Mouse (Mus musculus) lung, embryonic 16.5 days (tissue): ENCODE results near the gene Magea6. TPM values are rescaled to one million over a fixed set of nuclear protein-coding genes. Genes with fewer than 3 reads are reported as not detected.
"Not testable (repeated sequence)": the region's sequence is repeated elsewhere in the genome, so short reads cannot be mapped to it uniquely, and the experiment has no call there.

Experiments
- ATAC-seq: fragments of 200-750 bp; cut with Nextera tagmentation; 2 replicates; pipeline ENCODE4 v1.8.0; 2017; ENCODE audit warnings: low read depth, mild to moderate bottlenecking, moderate library complexity
- H3K27ac ChIP-seq: fragments of 300-500 bp; sonication (generic); 2 replicates; pipeline ENCODE4 v1.5.1; 2014; ENCODE audit warnings: mild to moderate bottlenecking, control low read depth, low read length
- H3K27me3 ChIP-seq: fragments of 300-500 bp; sonication (generic); 2 replicates; pipeline ENCODE4 v1.6.1; 2014; ENCODE audit warnings: low read depth, low read length, mixed read lengths; ENCODE audit not compliant: control insufficient read depth, insufficient read depth
- H3K36me3 ChIP-seq: fragments of 300-500 bp; sonication (generic); 2 replicates; pipeline ENCODE4 v1.6.1; 2014; ENCODE audit warnings: low read length; ENCODE audit not compliant: control insufficient read depth, insufficient read depth
- H3K4me1 ChIP-seq: fragments of 300-500 bp; sonication (generic); replicated peaks from 2 replicates; pipeline ENCODE4 v1.6.1; 2014; ENCODE audit warnings: low read length, mixed read lengths; ENCODE audit not compliant: control insufficient read depth, insufficient read depth
- H3K4me2 ChIP-seq: fragments of 300-500 bp; sonication (generic); 2 replicates; pipeline ENCODE4 v1.6.1; 2014; ENCODE audit warnings: low read depth, low read length, control low read depth
- H3K4me3 ChIP-seq: fragments of 300-500 bp; sonication (generic); 2 replicates; pipeline ENCODE4 v1.5.1; 2014; ENCODE audit warnings: mild to moderate bottlenecking, low read length, control low read depth
- H3K9ac ChIP-seq: fragments of 300-500 bp; sonication (generic); 2 replicates; pipeline ENCODE4 v1.6.1; 2014; ENCODE audit warnings: low read length, control low read depth
- H3K9me3 ChIP-seq: fragments of 300-500 bp; sonication (generic); 2 replicates; pipeline ENCODE4 v1.6.1; 2016; ENCODE audit warnings: low read length; ENCODE audit not compliant: control insufficient read depth
- WGBS: fragments of 180-500 bp; shearing (Covaris S2); extraction: QIAGEN DNeasy Blood & Tissue Kit; methylation state at CpG from one replicate; pipeline ENCODE4 v1.1.7; 2014; 5-methylcytosine and 5-hydroxymethylcytosine counted together
- polyA plus RNA-seq: library from polyadenylated mRNA; unstranded; fragments of >200 nt; fragmentation: Nextera tagmentation; extraction: Ambion mirVana; gene quantifications from 2 replicates; pipeline ENCODE4 v1.2.1, GENCODE M21; 2015

Gene Magea6
- polyA plus RNA-seq = not detected in 2 replicates

DNA sequence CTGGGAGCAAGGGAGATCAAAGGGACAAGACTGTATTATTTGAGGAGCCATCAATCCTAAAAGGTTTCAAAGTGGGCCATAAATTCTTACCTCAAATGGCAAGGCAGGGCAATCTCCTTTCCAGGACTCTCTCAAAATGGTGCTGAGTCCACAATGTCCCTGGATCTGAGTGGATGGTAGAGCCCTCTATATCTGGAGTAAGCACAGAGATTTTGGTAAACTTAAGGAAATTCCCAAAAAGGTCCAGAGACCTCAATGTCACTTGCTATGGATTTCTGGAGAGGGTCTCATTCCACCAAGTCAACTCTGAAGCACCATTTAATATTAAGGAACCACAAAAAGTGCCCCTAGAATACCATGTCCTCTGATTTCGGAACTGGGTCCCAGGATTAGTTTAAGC is at the start of gene Magea6:
Gene Magea6 (minus strand): TSS at position 101 of the 400 bp plus-strand sequence.
- not testable (repeated sequence) for H3K4me3 ChIP-seq, H3K36me3 ChIP-seq, H3K9me3 ChIP-seq, H3K9ac ChIP-seq, H3K4me2 ChIP-seq, H3K27me3 ChIP-seq, ATAC-seq, H3K4me1 ChIP-seq, H3K27ac ChIP-seq
- 41% methylated on average over 1 of the region's 1 CpGs for WGBS

DNA sequence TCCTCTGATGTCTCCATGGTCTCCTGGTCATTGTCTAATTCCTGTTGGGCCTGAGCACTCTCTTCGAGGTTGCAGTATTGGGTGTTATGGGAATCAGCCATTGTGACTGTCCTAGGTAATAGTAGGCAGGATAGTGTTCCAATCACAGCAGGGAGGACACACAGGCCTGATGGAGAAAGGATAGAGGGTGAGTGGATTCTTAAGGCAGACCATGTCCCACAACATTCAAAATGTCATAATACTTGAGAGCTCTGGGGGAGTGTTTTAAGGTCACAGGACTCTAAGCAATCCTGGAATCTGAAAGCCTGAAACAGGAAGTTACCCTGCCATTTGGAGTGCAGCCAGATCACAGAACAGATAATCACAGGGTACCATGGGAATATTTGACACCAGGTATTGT is 13.6 kb upstream of the Magea6 start, which contains the start of gene Magea3:
Gene Magea3 (minus strand): TSS at position 101 of the 400 bp plus-strand sequence.
- H3K4me3 ChIP-seq, H3K27ac ChIP-seq, H3K36me3 ChIP-seq, H3K4me2 ChIP-seq, H3K4me1 ChIP-seq, H3K9ac ChIP-seq, H3K9me3 ChIP-seq, H3K27me3 ChIP-seq, ATAC-seq: not testable (repeated sequence)
- 50% methylated on average over 1 of the region's 1 CpGs for WGBS

DNA sequence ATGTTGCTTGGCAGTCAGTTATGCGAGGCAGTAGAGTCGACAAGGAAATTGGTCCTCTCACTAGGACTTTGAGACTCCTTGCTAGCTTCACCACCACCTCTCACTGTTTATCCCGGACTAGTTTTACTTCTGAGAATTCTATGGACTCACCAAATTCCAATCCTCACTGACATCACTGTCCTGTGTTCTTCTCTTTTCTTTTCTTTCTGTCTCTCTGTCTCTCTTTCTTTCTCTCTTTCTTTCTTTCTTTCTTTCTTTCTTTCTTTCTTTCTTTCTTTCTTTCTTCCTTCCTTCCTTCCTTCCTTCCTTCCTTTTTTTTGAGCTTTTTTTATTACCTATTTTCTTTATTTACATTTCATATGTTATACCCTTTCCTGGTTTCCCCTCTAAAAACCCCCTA is 45.6 kb downstream of the Magea6 start, which contains the start of gene Cldn34b1:
Gene Cldn34b1 (minus strand): TSS at position 101 of the 400 bp plus-strand sequence.
- H3K27me3 ChIP-seq, H3K4me2 ChIP-seq, ATAC-seq, H3K4me1 ChIP-seq, H3K9me3 ChIP-seq, H3K36me3 ChIP-seq, H3K4me3 ChIP-seq, H3K27ac ChIP-seq, H3K9ac ChIP-seq: not testable (repeated sequence)
- WGBS = 78% methylated on average over 3 of the region's 3 CpGs

Other genes with a start within 250 kb of the Magea6 start
- not detected in 2 replicates for gene Cldn34b1, start 45.7 kb downstream of the Magea6 start, polyA plus RNA-seq
- gene Magea3, start 13.5 kb upstream of the Magea6 start, polyA plus RNA-seq = not detected in 2 replicates
- not detected in 2 replicates for gene Magea8, start 59.9 kb upstream of the Magea6 start, polyA plus RNA-seq
- gene Magea5, start 127.2 kb upstream of the Magea6 start, polyA plus RNA-seq = not detected in 2 replicates
- gene Magea1, start 153.8 kb upstream of the Magea6 start, polyA plus RNA-seq = not detected in 2 replicates
- gene Magea2, start 157.7 kb upstream of the Magea6 start, polyA plus RNA-seq = not detected in 2 replicates
- not detected in 2 replicates for gene Cldn34b2, start 192.4 kb upstream of the Magea6 start, polyA plus RNA-seq